Mouse (Mus musculus) lung, adult 2 months (tissue): ENCODE results near the gene Scyl2. TPM values are rescaled to one million over a fixed set of nuclear protein-coding genes. Genes with fewer than 3 reads are reported as not detected.

Source experiments
- DNase-seq: peaks from one replicate; pipeline ENCODE4 v3.0.0; 2022
- H3K4me1 ChIP-seq: fragments of 200-500 bp; 2 replicates; pipeline ENCODE4 v1.6.1; 2011; ENCODE audit warnings: low read length; ENCODE audit not compliant: control insufficient read depth, insufficient read depth
- H3K4me3 ChIP-seq: fragments of 200-500 bp; replicated peaks from 2 replicates; pipeline ENCODE3; 2011; ENCODE audit warnings: low read depth, mild to moderate bottlenecking, control low read depth, low read length; ENCODE audit errors: extremely low read depth
- CTCF ChIP-seq: fragments of 200-500 bp; IDR thresholded peaks from 2 replicates; pipeline ENCODE4 v1.5.1; 2011; ENCODE audit warnings: mild to moderate bottlenecking, low read length, control low read depth; ENCODE audit not compliant: insufficient read depth
- POLR2A ChIP-seq: fragments of 200-500 bp; IDR thresholded peaks from 2 replicates; pipeline ENCODE4 v1.6.1; 2011; ENCODE audit warnings: low read depth, mild to moderate bottlenecking, control low read depth, low read length, borderline replicate concordance; ENCODE audit errors: extremely low read depth
- WGBS: fragments of 180-500 bp; shearing (Covaris S2); methylation state at CpG from one replicate; pipeline ENCODE4 v1.1.7; 2018; 5-methylcytosine and 5-hydroxymethylcytosine counted together
- polyA plus RNA-seq: library from polyadenylated mRNA; depleted of rRNA; stranded (reverse); fragments of >200 nt; gene quantifications from 2 replicates; pipeline ENCODE4 v1.2.3, GENCODE M21; 2012

Gene Scyl2
- polyA plus RNA-seq, 1 experiment = 16.0 TPM

GRCm38 (mm10) chr10:89646918-89647317 lies 39.2 kb downstream of the Scyl2 start:
- 82% methylated on average over 9 of the region's 9 CpGs for WGBS
- Histone ChIP-seq H3K4me3 (no peak overlapping the region), H3K4me1 (no peaks in the 10 kb centered on the region)
- DNase-seq = no peak
- TF ChIP-seq POLR2A (no peak), CTCF (no peak)

GRCm38 (mm10) chr10:89637001-89637400 lies 49.1 kb downstream of the Scyl2 start:
- no peak overlapping the region for H3K4me3 ChIP-seq
- no peak for DNase-seq
- TF ChIP-seq CTCF (no peak), POLR2A (no peak)
- 84% methylated on average over 3 of the region's 3 CpGs for WGBS
- no peaks in the 10 kb centered on the region for H3K4me1 ChIP-seq

GRCm38 (mm10) chr10:89635018-89635417 lies 51.1 kb downstream of the Scyl2 start:
- no peaks in the 10 kb centered on the region for H3K4me1 ChIP-seq
- no peak overlapping the region for H3K4me3 ChIP-seq
- TF ChIP-seq CTCF = no peak
- TF ChIP-seq POLR2A = no peak
- DNase-seq = no peak
- WGBS = 80% methylated on average over 5 of the region's 5 CpGs

GRCm38 (mm10) chr10:89633736-89634426 lies 52.2 kb downstream of the Scyl2 start:
- TF ChIP-seq POLR2A = no peak
- no peak for TF ChIP-seq CTCF
- 93% methylated on average over 7 of the region's 7 CpGs for WGBS
- no peak for DNase-seq
- Histone ChIP-seq H3K4me1 (no peaks in the 10 kb centered on the region), H3K4me3 (no peak overlapping the region)

- no peak for DNase-seq
- TF ChIP-seq POLR2A (no peak), CTCF (no peak)
- WGBS = 85% methylated on average over 4 of the region's 4 CpGs
- H3K4me1 ChIP-seq = no peaks in the 10 kb centered on the region
- no peak overlapping the region for H3K4me3 ChIP-seq
Observed at GRCm38 (mm10) chr10:89633121-89633520, 53.0 kb downstream of the Scyl2 start.

- no peak for DNase-seq
- WGBS = 47% methylated on average over 5 of the region's 5 CpGs
- H3K4me3 ChIP-seq = no peak overlapping the region
- no peaks in the 10 kb centered on the region for H3K4me1 ChIP-seq
- TF ChIP-seq POLR2A (no peak), CTCF (no peak)
Observed at GRCm38 (mm10) chr10:89631831-89632230, 54.3 kb downstream of the Scyl2 start.

- Histone ChIP-seq H3K4me1 (no peaks in the 10 kb centered on the region), H3K4me3 (no peak overlapping the region)
- no peak for DNase-seq
- TF ChIP-seq CTCF = no peak
- TF ChIP-seq POLR2A = no peak
- 96% methylated on average over 1 of the region's 1 CpGs for WGBS
Observed at GRCm38 (mm10) chr10:89630564-89630963, 55.5 kb downstream of the Scyl2 start.

GRCm38 (mm10) chr10:89630052-89630451 lies 56.0 kb downstream of the Scyl2 start:
- H3K4me1 ChIP-seq = no peaks in the 10 kb centered on the region
- WGBS = 29% methylated on average over 3 of the region's 3 CpGs
- H3K4me3 ChIP-seq = no peak overlapping the region
- TF ChIP-seq CTCF (peak; percentile 38; the same call in 1 of the 2 replicates), POLR2A (no peak)
- no peak for DNase-seq

- TF ChIP-seq CTCF (no peak), POLR2A (no peak)
- DNase-seq = no peak
- Histone ChIP-seq H3K4me1 (no peaks in the 10 kb centered on the region), H3K4me3 (no peak overlapping the region)
- 89% methylated on average over 2 of the region's 2 CpGs for WGBS
Observed at GRCm38 (mm10) chr10:89626714-89627113, 59.4 kb downstream of the Scyl2 start.

- Histone ChIP-seq H3K4me1 (no peaks in the 10 kb centered on the region), H3K4me3 (no peak overlapping the region)
- TF ChIP-seq POLR2A (no peak), CTCF (no peak)
- 69% methylated on average over 2 of the region's 2 CpGs for WGBS
- no peak for DNase-seq
Observed at GRCm38 (mm10) chr10:89624196-89624595, 61.9 kb downstream of the Scyl2 start.

GRCm38 (mm10) chr10:89621129-89621528 lies 65.0 kb downstream of the Scyl2 start, which contains the start of gene Slc17a8:
Slc17a8 (minus strand) TSS chr10:89621253.
- TF ChIP-seq CTCF = no peak
- TF ChIP-seq POLR2A = no peak
- 39% methylated on average over 7 of the region's 7 CpGs for WGBS
- H3K4me3 ChIP-seq = no peak within 1 kb of the TSS
- DNase-seq = no peak
- H3K4me1 ChIP-seq = no peaks in the 10 kb centered on the region
